Mouse (Mus musculus) heart, embryonic 10.5 days (tissue): ENCODE measurements around the gene Zc3h7b. TPM values are rescaled to one million over a fixed set of nuclear protein-coding genes. Genes with fewer than 3 reads are reported as not detected.
"Not testable (repeated sequence)": the region's sequence is repeated elsewhere in the genome, so short reads cannot be mapped to it uniquely, and the experiment has no call there.

ENCODE experiments used
- DNase-seq: peaks from one replicate; pipeline ENCODE4 v3.0.0-alpha.2; 2017; ENCODE audit warnings: low spot score
- H3K27ac ChIP-seq: fragments of 300-500 bp; sonication (generic); 2 replicates; pipeline ENCODE4 v1.5.1; 2016; ENCODE audit warnings: mild to moderate bottlenecking
- H3K27me3 ChIP-seq: fragments of 300-500 bp; sonication (generic); 2 replicates; pipeline ENCODE4 v1.6.1; 2016; ENCODE audit warnings: mild to moderate bottlenecking; ENCODE audit not compliant: poor library complexity, insufficient read depth, severe bottlenecking
- H3K36me3 ChIP-seq: fragments of 300-500 bp; sonication (generic); 2 replicates; pipeline ENCODE4 v1.6.1; 2016; ENCODE audit warnings: mild to moderate bottlenecking, moderate library complexity
- H3K4me1 ChIP-seq: fragments of 300-500 bp; sonication (generic); 2 replicates; pipeline ENCODE4 v1.6.1; 2016; ENCODE audit warnings: mild to moderate bottlenecking
- H3K4me3 ChIP-seq: fragments of 300-500 bp; sonication (generic); 2 replicates; pipeline ENCODE4 v1.5.1; 2016; ENCODE audit warnings: mild to moderate bottlenecking, moderate library complexity
- H3K9me3 ChIP-seq: fragments of 300-500 bp; sonication (generic); 2 replicates; pipeline ENCODE4 v1.6.1; 2016; ENCODE audit warnings: mild to moderate bottlenecking, moderate library complexity
- WGBS: fragments of 180-500 bp; shearing (Covaris S2); methylation state at CpG from one replicate; pipeline ENCODE4 v1.1.7; 2016; 5-methylcytosine and 5-hydroxymethylcytosine counted together
- polyA plus RNA-seq: library from polyadenylated mRNA; unstranded; fragments of >200 nt; fragmentation: Nextera tagmentation; extraction: Ambion mirVana; gene quantifications from 2 replicates; pipeline ENCODE4 v1.2.1, GENCODE M21; 2016

The Zc3h7b gene
- polyA plus RNA-seq, 1 experiment from 2014 or later: 34.2 TPM

DNA sequence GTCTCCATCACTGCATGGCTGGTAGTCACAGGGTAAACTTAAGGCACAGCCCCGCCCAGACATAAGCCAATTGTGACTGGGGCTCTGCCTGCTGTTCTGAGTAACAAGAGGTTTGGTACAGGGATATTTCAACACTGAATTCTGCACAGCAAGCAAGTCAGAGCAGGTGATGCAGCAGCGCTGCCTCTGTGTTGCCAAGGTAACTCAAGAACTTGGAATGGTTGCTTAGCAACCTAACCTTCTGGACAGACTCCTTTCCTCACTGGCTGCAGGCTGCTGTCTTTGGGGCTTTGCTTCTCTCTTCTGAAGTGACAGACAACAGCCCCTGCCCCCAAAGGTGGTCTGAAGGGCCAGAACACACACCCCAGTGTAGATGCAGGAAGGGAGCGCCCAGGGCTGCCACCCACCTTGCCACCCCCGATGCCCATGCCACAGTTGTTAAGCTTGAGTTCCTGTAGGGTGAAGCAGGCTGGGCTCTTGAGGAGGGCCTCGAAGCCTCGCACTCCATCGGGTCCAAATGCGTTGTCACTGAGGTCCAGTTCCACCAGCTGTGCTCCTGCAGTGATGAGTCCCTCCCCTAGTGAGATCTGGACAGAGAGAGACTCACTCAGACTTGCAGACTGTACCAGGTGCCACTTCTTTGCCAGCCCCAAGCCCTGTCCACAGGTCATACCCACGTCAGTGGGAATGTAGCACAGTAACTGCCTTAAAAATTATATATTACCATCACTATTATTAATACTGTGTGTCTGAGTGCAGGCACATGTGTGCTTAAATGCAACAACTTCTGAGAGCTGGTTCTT lies 26.3 kb upstream of the Zc3h7b start:
- Histone ChIP-seq H3K27me3 (no peaks in the 10 kb centered on the region), H3K4me1 (no peaks in the 10 kb centered on the region), H3K9me3 (no peaks in the 10 kb centered on the region), H3K4me3 (no peak overlapping the region), H3K27ac (no peak overlapping the region), H3K36me3 (peaks cover 94% of the 10 kb centered on the region)
- no peak for DNase-seq
- whole genome bisulfite sequencing: 92% methylated on average over 9 of the region's 9 CpGs

- H3K36me3 ChIP-seq: peaks cover 94% of the 10 kb centered on the region
- no peaks in the 10 kb centered on the region for H3K4me1 ChIP-seq
- H3K9me3 ChIP-seq: no peaks in the 10 kb centered on the region
- no peak overlapping the region for H3K4me3 ChIP-seq
- WGBS: 85% methylated on average over 6 of the region's 6 CpGs
- no peak for DNase-seq
- no peaks in the 10 kb centered on the region for H3K27me3 ChIP-seq
- H3K27ac ChIP-seq: no peak overlapping the region
Observed at GRCm38 (mm10) chr15:81719139-81719531, 25.7 kb upstream of the Zc3h7b start.

DNA sequence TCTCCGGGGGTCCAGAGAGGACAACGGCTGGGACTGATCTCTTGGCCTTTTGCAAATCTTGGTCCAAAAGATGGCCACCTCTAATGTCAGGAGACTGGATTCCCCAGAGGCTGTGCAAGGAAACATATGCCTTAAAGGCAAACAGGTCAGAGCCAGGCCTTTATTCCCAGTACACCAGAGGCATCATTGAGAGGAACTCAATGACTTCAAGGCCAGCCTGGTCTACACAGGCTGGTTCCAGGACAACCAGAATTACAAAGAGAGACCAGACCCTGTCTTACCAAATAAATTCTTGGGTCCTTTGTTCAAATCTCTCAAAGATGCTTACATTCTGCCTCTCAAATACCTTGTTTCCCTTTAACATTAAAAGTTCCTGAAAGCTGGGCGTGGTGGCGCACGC lies 22.5 kb upstream of the Zc3h7b start:
- Histone ChIP-seq H3K27me3 (no peaks in the 10 kb centered on the region), H3K9me3 (no peaks in the 10 kb centered on the region), H3K4me3 (no peak overlapping the region), H3K36me3 (peaks cover 90% of the 10 kb centered on the region), H3K27ac (no peak overlapping the region), H3K4me1 (peaks cover 3% of the 10 kb centered on the region; the same call in 1 of the 2 replicates)
- no peak for DNase-seq
- WGBS: 98% methylated on average over 5 of the region's 5 CpGs

- Histone ChIP-seq H3K27me3 (no peaks in the 10 kb centered on the region), H3K27ac (no peak overlapping the region), H3K4me1 (peaks cover 16% of the 10 kb centered on the region), H3K36me3 (peaks cover 77% of the 10 kb centered on the region), H3K4me3 (no peak overlapping the region), H3K9me3 (no peaks in the 10 kb centered on the region)
- no peak for DNase-seq
- 92% methylated on average over 11 of the region's 11 CpGs for WGBS
Observed at GRCm38 (mm10) chr15:81723653-81724052, 21.2 kb upstream of the Zc3h7b start.

- no peak for DNase-seq
- peaks cover 54% of the 10 kb centered on the region for H3K36me3 ChIP-seq
Observed at GRCm38 (mm10) chr15:81725965-81726364, 18.9 kb upstream of the Zc3h7b start.

GRCm38 (mm10) chr15:81729241-81729791 lies 15.5 kb upstream of the Zc3h7b start:
- H3K9me3 ChIP-seq: no peaks in the 10 kb centered on the region
- no peaks in the 10 kb centered on the region for H3K27me3 ChIP-seq
- H3K4me3 ChIP-seq: peak overlapping the region; percentile 98
- peak overlapping the region; percentile 93 for H3K27ac ChIP-seq
- peaks cover 18% of the 10 kb centered on the region for H3K4me1 ChIP-seq
- H3K36me3 ChIP-seq: peaks cover 21% of the 10 kb centered on the region
- no peak for DNase-seq
- WGBS: under 1% methylated on average over 49 of the region's 49 CpGs

More at GRCm38 (mm10) chr15:81725965-81726364, 18.9 kb upstream of the Zc3h7b start:
- Histone ChIP-seq H3K4me1 (peaks cover 18% of the 10 kb centered on the region), H3K4me3 (no peak overlapping the region), H3K9me3 (no peaks in the 10 kb centered on the region), H3K27ac (no peak overlapping the region), H3K27me3 (no peaks in the 10 kb centered on the region)
- WGBS: 97% methylated on average over 8 of the region's 8 CpGs

DNA sequence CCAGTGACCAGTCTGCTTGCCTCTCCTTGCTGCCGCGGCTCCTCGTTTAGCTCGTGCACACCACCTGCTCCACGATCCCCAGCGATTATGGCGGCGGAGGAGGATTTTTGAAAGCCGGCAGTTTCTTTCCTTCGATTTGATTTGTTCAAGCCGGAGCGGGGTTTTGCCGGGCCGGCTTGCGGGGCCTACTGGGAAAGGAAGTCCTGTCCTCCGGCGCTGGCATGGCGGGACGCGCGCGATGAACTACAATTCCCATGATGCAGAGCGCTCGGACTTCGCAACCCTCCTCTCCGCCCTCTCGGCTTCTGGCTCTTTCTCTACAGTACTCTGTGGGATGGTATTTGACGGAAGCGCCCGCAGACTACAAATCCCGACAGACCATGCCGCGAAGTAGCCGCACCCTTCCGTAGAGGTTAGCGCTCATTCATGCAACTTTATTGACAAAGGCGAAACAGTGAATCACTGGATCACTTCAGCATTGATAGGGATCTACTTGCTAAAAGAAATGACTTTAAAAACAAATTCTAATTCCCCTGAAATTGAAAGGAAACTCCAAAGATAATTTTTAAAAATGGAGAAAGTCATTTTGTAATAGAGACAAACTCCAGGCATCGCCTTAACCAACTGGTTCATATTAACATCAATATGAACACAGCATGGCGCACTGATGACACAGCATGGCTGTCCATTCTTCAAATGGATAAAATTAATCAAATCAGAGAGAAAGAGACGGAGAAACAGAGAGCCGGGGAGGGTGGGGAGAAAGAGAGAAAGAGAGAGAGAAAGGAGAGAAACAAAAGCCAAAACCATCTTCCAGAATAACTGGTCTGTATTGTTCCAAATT lies 14.8 kb upstream of the Zc3h7b start:
- H3K36me3 ChIP-seq: peaks cover 14% of the 10 kb centered on the region

GRCm38 (mm10) chr15:81735075-81735474 lies 9.8 kb upstream of the Zc3h7b start:
- 52% methylated on average over 3 of the region's 3 CpGs for WGBS
- Histone ChIP-seq H3K27ac (no peak overlapping the region), H3K4me1 (no peaks in the 10 kb centered on the region), H3K27me3 (no peaks in the 10 kb centered on the region), H3K36me3 (no peaks in the 10 kb centered on the region), H3K4me3 (no peak overlapping the region), H3K9me3 (no peaks in the 10 kb centered on the region)
- no peak for DNase-seq

More for the DNA sequence above, 14.8 kb upstream of the Zc3h7b start:
- Histone ChIP-seq H3K27ac (peak overlapping the region; percentile 93), H3K4me1 (peaks cover 18% of the 10 kb centered on the region), H3K9me3 (no peaks in the 10 kb centered on the region), H3K4me3 (peak overlapping the region; percentile 98), H3K27me3 (no peaks in the 10 kb centered on the region)
- 5% methylated on average over 41 of the region's 41 CpGs for WGBS
- peak; percentile 100 for DNase-seq

GRCm38 (mm10) chr15:81739296-81739695 lies 5.6 kb upstream of the Zc3h7b start:
- WGBS: 68% methylated on average over 3 of the region's 3 CpGs
- Histone ChIP-seq H3K4me3 (no peak overlapping the region), H3K27ac (no peak overlapping the region), H3K4me1 (no peaks in the 10 kb centered on the region), H3K27me3 (no peaks in the 10 kb centered on the region), H3K9me3 (no peaks in the 10 kb centered on the region), H3K36me3 (no peaks in the 10 kb centered on the region)
- no peak for DNase-seq

- WGBS: 13% methylated on average over 2 of the region's 2 CpGs
- no peak overlapping the region for H3K4me3 ChIP-seq
- no peaks in the 10 kb centered on the region for H3K9me3 ChIP-seq
- no peak overlapping the region for H3K27ac ChIP-seq
- no peak for DNase-seq
- no peaks in the 10 kb centered on the region for H3K4me1 ChIP-seq
- no peaks in the 10 kb centered on the region for H3K36me3 ChIP-seq
- H3K27me3 ChIP-seq: no peaks in the 10 kb centered on the region
Observed at GRCm38 (mm10) chr15:81739924-81740323, 4.9 kb upstream of the Zc3h7b start.

DNA sequence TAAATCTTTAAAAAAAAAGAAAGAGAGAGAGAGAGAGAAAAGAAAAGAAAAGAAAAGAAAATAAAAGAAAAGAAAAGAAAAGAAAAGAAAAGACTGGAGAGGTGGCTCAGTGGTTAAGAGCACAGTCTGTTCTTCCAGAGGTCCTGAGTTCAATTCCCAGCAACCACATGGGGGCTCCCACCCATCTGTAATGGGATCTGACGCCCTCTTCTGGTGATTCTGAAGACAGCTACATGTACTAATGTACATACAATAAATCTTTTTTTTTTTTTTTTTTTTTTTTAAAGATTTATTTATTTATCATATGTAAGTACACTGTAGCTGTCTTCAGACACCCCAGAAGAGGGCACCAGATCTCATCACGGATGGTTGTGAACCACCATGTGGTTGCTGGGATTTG lies 2.5 kb upstream of the Zc3h7b start:
- peaks cover 12% of the 10 kb centered on the region; the same call in 1 of the 2 replicates for H3K4me1 ChIP-seq
- H3K9me3 ChIP-seq, H3K27me3 ChIP-seq, H3K36me3 ChIP-seq, H3K27ac ChIP-seq, H3K4me3 ChIP-seq, DNase-seq: not testable (repeated sequence)
- 32% methylated on average over 2 of the region's 2 CpGs for WGBS

- Histone ChIP-seq H3K4me3 (peak overlapping the region; percentile 92), H3K27ac (peak overlapping the region; percentile 98), H3K27me3 (no peaks in the 10 kb centered on the region), H3K36me3 (peaks cover 4% of the 10 kb centered on the region; the same call in 1 of the 2 replicates), H3K9me3 (no peaks in the 10 kb centered on the region), H3K4me1 (peaks cover 28% of the 10 kb centered on the region)
- peak; percentile 88 for DNase-seq
- WGBS: under 1% methylated on average over 33 of the region's 33 CpGs
Observed at GRCm38 (mm10) chr15:81745601-81746114, 801 bp downstream of the Zc3h7b start.
